Mouse (Mus musculus) embryonic facial prominence, embryonic 10.5 days (tissue): ENCODE measurements at regions not wholly inside any gene's neighbourhood (a gene's known extent, or its start where the extent isn't known, plus 50 kb on each side); places are given as distances from the start of the nearest gene placed in this dataset.

ENCODE experiments used
- DNase-seq: peaks from one replicate; pipeline ENCODE4 v3.0.0-alpha.2; 2017; ENCODE audit warnings: low spot score
- H3K27ac ChIP-seq: fragments of 300-500 bp; sonication (generic); replicated peaks from 2 replicates; pipeline ENCODE4 v1.5.1; 2016; ENCODE audit warnings: mild to moderate bottlenecking
- H3K27me3 ChIP-seq: fragments of 300-500 bp; sonication (generic); replicated peaks from 2 replicates; pipeline ENCODE4 v1.6.1; 2016; ENCODE audit warnings: low read depth, mild to moderate bottlenecking; ENCODE audit not compliant: poor library complexity, severe bottlenecking
- H3K36me3 ChIP-seq: fragments of 300-500 bp; sonication (generic); replicated peaks from 2 replicates; pipeline ENCODE4 v1.6.1; 2016; ENCODE audit warnings: mild to moderate bottlenecking, moderate library complexity
- H3K4me1 ChIP-seq: fragments of 300-500 bp; sonication (generic); 2 replicates; pipeline ENCODE4 v1.6.1; 2016
- H3K4me3 ChIP-seq: fragments of 300-500 bp; sonication (generic); 2 replicates; pipeline ENCODE4 v1.5.1; 2016; ENCODE audit warnings: mild to moderate bottlenecking, moderate library complexity
- H3K9me3 ChIP-seq: fragments of 300-500 bp; sonication (generic); 2 replicates; pipeline ENCODE4 v1.6.1; 2016; ENCODE audit warnings: mild to moderate bottlenecking
- WGBS: fragments of 180-500 bp; shearing (Covaris S2); methylation state at CpG from one replicate; pipeline ENCODE4 v1.1.7; 2016; 5-methylcytosine and 5-hydroxymethylcytosine counted together

DNA sequence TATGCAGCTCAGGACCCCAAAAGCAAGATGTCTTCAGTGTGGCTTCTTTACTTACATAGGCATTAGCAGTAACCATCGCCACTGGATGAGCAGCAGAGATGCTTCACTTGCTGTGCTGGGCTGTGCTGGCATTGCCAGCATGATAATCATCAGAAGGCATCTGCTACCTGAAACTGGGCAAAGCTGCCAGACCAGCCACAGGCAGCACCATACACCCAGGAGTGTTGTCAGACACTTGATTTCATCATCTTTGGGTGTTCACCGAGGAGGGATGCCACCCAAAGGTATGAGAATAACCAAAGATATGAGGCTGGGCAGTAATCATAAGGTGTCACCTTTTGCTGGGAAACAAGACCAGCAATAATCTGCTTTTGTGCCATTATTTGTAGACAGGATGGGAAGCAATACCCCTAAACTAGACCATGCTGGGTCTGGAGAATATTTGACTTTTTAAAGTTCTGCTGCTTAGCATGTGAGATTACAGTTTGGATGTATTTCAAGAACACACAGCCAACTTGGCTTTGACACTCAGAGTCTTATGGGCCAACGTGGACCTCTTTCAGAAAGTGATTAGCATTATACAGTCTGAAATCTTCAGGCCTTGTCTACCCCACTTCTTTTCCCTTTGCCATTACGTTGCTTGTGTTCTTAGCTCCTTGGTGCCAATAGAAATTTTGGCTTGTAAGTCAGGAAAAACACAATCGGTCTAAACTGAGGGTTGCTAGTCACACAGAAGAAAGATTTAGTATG, 80.7 kb upstream of the Cerkl start:
- 88% methylated on average over 5 of the region's 5 CpGs for WGBS

DNA sequence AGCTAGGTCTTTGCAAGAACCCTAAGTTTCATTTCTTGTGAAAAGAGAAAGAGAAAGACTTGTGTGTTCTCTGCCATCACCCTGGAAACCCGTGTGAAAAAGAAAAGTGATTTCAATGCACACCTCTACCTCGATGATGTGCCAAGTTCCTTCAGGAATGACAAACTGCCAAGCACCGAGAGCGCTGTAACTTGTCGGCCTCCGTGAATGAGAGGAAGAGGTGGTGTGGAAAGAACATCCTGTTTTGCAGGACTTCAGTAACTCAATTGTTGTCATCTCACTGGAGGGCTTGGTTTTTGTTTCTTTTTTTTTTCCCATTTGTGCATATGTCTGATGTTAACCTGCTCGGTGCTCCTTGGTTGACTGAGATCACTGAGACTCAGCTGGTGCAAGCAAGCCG, 83.8 kb upstream of the Cerkl start:
- Histone ChIP-seq H3K4me1 (no peaks in the 10 kb centered on the region), H3K27me3 (no peaks in the 10 kb centered on the region), H3K9me3 (no peaks in the 10 kb centered on the region), H3K36me3 (no peaks in the 10 kb centered on the region), H3K4me3 (no peak overlapping the region), H3K27ac (no peak overlapping the region)
- no peak for DNase-seq
- WGBS, result 90% methylated on average over 8 of the region's 8 CpGs

More for the DNA sequence above, 80.7 kb upstream of the Cerkl start:
- no peaks in the 10 kb centered on the region for H3K36me3 ChIP-seq
- no peaks in the 10 kb centered on the region for H3K9me3 ChIP-seq
- DNase-seq, result no peak
- H3K4me3 ChIP-seq, result no peak overlapping the region
- no peaks in the 10 kb centered on the region for H3K4me1 ChIP-seq
- H3K27me3 ChIP-seq, result no peaks in the 10 kb centered on the region
- no peak overlapping the region for H3K27ac ChIP-seq

DNA sequence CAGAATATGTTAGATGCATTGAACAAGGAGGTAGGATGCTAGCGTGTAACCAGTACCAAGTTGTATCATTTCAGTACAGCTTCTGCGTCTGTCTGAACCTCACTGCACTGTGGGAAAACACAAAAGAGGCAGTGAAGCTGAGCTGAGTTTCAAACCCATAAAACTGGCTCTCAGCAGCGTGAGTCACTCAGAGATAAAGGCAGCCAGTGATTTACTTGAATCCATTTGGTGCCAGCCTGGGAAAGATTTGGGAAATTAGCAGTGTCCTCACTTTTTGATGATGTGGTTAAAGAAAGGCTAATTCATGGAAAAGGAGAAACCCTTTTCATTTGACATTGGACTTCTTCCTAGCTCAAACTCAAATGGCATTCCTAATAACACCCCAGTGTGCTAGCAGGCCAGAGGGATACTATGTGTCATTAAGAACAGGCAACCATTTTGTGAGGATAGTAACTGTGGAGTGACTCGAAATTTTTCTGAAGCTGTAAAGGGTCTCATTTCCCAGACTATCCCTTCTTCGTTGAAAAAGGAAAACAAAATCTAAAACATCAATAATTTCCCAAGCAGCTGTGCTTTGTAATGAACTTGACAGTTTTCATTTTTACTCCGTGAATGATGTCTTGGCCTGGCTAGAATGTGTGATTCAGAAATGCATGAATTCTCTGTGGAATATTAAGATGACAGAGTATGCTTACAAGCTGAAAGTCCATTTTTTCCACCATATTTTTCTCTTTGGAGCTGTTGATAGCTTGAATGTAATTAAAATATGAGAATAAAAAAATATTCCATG, 85.8 kb upstream of the Cerkl start:
- Histone ChIP-seq H3K27ac (no peak overlapping the region), H3K36me3 (no peaks in the 10 kb centered on the region), H3K27me3 (no peaks in the 10 kb centered on the region), H3K9me3 (no peaks in the 10 kb centered on the region), H3K4me1 (no peaks in the 10 kb centered on the region), H3K4me3 (no peak overlapping the region)
- WGBS, result 83% methylated on average over 6 of the region's 6 CpGs
- no peak for DNase-seq

DNA sequence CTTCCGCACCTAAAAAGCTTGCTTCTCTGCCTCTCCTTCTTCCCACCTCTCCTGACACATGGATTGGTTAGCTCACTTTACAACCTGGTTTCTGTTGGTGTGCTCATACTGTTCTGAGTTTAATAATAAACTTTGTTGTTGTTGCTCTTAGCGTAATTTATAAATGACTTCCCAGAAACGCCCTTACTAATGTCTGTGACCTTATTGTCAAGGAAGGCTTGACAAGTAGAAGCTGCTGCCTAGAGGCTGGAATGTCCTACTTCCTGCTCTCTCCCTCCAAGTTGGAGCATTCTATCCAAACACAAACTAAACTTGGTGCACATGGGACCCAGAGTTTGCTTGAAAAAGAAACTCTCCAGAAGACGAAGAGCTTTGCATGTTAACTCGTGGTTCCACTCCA, 86.9 kb upstream of the Cerkl start:
- no peak for DNase-seq
- no peaks in the 10 kb centered on the region for H3K4me1 ChIP-seq
- WGBS, result 72% methylated on average over 5 of the region's 5 CpGs
- no peaks in the 10 kb centered on the region for H3K9me3 ChIP-seq
- no peaks in the 10 kb centered on the region for H3K27me3 ChIP-seq
- no peak overlapping the region for H3K27ac ChIP-seq
- no peaks in the 10 kb centered on the region for H3K36me3 ChIP-seq
- no peak overlapping the region for H3K4me3 ChIP-seq

DNA sequence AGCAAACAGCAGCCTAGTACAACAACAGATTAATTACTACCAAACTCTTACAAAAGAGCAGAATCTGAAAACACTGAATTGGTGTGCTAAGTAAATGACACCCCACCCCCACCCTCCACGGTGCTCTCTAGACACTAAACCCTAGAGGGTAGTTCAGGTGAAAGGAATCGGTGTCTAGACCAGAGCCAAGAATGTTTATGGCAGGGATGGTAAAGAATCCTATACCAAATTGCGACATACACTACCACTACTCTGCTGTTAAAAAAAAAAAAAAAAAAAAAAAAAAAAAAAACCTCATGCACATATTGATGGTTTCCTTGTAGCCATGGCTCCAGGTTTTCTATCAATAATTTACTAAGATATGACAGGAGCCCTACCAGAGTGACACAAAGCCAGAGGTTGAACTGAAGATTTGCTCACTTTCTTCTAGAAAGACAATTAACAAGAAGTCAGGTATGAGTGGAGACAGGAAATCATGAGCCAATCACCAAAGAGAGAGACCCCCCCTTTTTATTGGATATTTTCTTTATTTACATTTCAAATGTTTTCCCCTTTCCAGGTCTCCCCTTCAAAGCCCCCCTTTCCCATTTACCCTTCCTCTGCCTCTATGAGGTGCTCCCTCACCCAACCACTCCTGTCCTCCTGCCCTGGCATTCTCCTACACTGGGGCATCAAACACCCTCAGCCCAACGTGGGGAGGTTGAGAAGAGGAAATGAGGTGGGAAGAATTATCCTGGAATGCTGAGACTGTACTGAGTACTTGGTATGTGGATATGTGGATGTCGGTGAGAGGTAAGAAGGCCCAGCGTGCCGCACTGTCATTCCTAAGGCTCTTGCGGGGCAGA, 87.6 kb upstream of the Cerkl start:
- Histone ChIP-seq H3K27me3 (no peaks in the 10 kb centered on the region), H3K9me3 (no peaks in the 10 kb centered on the region), H3K36me3 (no peaks in the 10 kb centered on the region), H3K27ac (no peak overlapping the region), H3K4me3 (no peak overlapping the region), H3K4me1 (no peaks in the 10 kb centered on the region)
- DNase-seq, result no peak
- WGBS, result 84% methylated on average over 8 of the region's 8 CpGs

DNA sequence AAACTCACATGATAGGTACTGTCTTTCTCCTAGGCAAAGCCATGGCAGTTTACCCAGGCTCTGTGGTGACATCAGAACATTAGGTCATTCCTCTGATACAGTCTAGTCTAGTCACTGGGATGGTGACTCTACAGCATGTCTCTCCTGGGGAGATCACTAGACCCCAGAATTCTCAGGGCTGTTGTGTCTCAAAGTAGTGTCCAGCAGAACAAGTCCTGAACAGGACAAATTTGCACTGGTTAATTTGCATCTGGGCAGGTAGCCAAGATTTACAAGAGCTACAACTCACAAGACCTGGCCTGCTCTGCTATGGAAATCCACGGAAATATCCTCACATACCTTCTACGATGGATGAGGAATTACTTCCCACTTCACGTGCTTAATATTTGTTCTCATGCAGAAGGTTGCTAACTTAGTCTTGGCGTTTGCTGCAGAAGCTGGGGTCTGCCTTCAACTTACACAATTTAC, 88.2 kb upstream of the Cerkl start:
- Histone ChIP-seq H3K27me3 (no peaks in the 10 kb centered on the region), H3K4me3 (no peak overlapping the region), H3K9me3 (no peaks in the 10 kb centered on the region), H3K4me1 (no peaks in the 10 kb centered on the region), H3K27ac (no peak overlapping the region), H3K36me3 (no peaks in the 10 kb centered on the region)
- no peak for DNase-seq
- WGBS, result 91% methylated on average over 4 of the region's 4 CpGs

DNA sequence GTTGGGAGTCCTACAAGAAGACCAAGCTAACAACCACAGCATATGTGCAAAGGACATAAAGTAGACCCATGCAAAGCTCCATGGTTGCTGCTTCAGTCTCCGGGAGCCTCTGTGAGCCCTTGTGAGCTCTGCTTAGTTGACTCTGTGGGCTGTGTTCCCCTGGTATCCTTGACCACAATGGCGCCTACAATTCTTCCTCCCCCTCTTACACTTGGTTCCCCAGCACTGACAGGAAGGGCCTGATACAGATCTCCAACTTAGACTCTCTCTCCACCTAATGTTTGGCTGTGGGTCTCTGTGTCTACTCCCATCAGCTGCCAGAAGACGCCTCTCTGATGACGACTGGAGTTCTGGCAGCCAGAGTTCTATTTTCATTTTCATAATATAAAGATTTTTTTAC, 88.9 kb upstream of the Itprid2 start:
- Histone ChIP-seq H3K4me3 (no peak overlapping the region), H3K27me3 (no peaks in the 10 kb centered on the region), H3K4me1 (no peaks in the 10 kb centered on the region), H3K36me3 (no peaks in the 10 kb centered on the region), H3K27ac (no peak overlapping the region), H3K9me3 (no peaks in the 10 kb centered on the region)
- WGBS, result 86% methylated on average over 4 of the region's 4 CpGs
- no peak for DNase-seq

DNA sequence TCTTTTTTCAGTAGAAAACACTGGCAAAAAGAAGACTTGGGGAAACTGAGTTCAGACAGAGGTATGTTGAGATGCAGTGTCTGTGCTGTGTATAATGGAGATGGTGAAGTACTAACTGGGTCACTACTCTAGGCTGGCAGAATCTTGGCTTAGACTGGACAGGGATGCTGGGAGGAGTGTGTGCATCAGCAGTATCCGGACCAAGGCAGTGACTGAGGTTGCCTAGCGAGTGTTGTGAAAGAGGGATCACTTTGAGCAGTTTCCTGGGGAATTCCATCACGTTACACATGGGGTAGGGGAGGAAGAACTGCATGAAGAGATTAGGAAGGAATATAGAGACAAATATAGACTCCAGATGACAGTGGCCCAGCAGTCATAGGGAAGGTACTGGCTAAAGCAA, 87.9 kb upstream of the Itprid2 start:
- Histone ChIP-seq H3K4me1 (no peaks in the 10 kb centered on the region), H3K27me3 (no peaks in the 10 kb centered on the region), H3K36me3 (no peaks in the 10 kb centered on the region), H3K4me3 (no peak overlapping the region), H3K27ac (no peak overlapping the region), H3K9me3 (no peaks in the 10 kb centered on the region)
- no peak for DNase-seq
- 77% methylated on average over 3 of the region's 3 CpGs for whole genome bisulfite sequencing

DNA sequence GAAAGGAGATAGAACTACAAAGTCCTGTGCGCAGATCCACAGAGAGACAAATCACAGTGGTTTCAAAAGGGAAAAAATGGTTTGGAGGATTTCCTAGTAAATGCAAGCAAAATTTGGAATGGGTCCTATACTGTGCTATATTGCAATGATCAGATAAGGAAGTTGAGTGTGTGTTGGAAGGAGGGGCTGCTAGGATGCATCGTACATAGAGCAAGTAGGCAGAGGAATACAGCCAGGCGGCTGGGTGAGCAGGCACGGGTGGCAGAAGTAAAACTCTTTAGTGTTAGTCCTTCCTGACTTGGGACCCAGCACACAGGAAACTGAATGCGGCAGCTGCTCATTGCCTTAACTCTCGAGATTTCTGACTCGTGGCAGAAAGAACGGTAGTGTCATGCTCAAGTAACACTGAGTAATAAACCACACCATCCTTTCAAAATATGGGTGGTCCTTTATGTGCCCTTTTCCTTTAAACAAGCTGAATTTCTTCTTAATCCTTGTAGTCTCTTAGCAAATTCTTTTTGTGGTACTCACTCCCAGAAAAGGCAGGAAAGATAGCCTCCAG, 87.0 kb upstream of the Itprid2 start:
- H3K27me3 ChIP-seq, result no peaks in the 10 kb centered on the region
- WGBS, result 87% methylated on average over 8 of the region's 8 CpGs
- no peak overlapping the region for H3K27ac ChIP-seq
- no peak overlapping the region for H3K4me3 ChIP-seq
- no peak for DNase-seq
- H3K36me3 ChIP-seq, result no peaks in the 10 kb centered on the region
- no peaks in the 10 kb centered on the region for H3K4me1 ChIP-seq
- no peaks in the 10 kb centered on the region for H3K9me3 ChIP-seq

DNA sequence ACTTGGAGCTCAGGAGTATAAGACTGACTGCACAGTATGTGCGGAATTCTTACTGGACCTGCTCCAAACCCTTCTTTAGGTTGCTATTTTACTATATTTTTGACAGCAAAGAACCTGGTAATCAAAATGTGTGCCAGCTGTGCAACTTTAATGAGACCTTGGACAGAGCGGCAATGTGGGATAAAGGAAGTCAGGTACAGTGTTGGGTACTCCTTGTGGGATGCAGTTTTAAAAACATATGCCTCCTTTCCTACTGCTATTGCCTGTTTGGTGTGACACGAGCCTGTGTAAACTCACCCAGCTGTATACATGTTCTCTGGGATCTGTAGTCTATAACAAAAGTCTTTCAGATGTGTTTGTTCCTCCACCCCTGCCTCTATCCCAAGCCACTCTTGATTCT, 85.4 kb upstream of the Itprid2 start:
- Histone ChIP-seq H3K27me3 (no peaks in the 10 kb centered on the region), H3K4me1 (no peaks in the 10 kb centered on the region), H3K4me3 (no peak overlapping the region), H3K9me3 (no peaks in the 10 kb centered on the region), H3K27ac (no peak overlapping the region), H3K36me3 (no peaks in the 10 kb centered on the region)
- no peak for DNase-seq
- 87% methylated on average over 3 of the region's 3 CpGs for WGBS

DNA sequence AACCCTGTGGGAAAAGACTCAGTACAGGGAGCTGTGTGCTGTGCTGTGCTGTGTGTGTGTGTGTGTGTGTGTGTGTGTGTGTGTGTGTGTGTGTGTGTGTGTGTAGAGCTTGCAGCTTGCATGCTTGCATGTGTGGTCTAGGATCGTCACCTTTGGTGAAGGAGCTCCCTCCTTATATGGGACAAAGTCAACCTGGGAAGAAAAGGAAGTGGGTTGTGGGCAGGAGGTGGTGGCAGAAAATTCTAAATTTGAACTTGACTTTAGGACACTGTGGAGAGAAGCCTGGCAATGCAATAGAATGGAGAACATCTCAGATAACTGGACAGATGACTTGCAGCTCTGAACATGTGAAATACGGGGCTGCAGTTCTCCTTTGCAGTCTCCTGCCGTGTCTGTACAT, 84.7 kb upstream of the Itprid2 start:
- WGBS, result 95% methylated on average over 3 of the region's 3 CpGs
- no peak overlapping the region for H3K4me3 ChIP-seq

DNA sequence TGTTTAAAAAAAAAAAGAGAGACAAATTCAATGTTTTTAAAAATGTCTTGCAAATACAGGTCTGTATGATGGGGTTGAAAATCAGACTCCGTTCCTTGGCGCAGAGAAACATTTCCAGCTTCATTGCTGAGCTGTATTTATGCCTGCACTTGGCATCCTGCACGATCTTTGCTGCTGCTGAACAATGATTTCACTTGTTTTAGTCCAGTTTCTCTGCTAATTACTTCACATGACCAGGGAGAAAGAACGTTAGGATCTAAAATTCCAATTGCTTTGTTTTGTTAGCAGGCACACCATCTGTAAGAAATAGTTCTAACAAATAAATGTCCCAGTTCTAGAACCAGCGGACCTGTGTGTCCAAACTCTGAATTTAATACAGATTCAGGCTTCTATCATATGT, 82.7 kb upstream of the Itprid2 start:
- DNase-seq, result no peak
- no peak overlapping the region for H3K27ac ChIP-seq
- H3K4me3 ChIP-seq, result no peak overlapping the region
- H3K36me3 ChIP-seq, result no peaks in the 10 kb centered on the region
- no peaks in the 10 kb centered on the region for H3K27me3 ChIP-seq
- no peaks in the 10 kb centered on the region for H3K9me3 ChIP-seq
- H3K4me1 ChIP-seq, result no peaks in the 10 kb centered on the region
- WGBS, result 74% methylated on average over 5 of the region's 5 CpGs

More for the DNA sequence above, 84.7 kb upstream of the Itprid2 start:
- Histone ChIP-seq H3K36me3 (no peaks in the 10 kb centered on the region), H3K27me3 (no peaks in the 10 kb centered on the region), H3K9me3 (no peaks in the 10 kb centered on the region), H3K27ac (no peak overlapping the region), H3K4me1 (no peaks in the 10 kb centered on the region)
- no peak for DNase-seq
